Mouse (Mus musculus) midbrain, embryonic 16.5 days (tissue): Measurements from ENCODE around the gene Actr1b. TPM values are rescaled to one million over a fixed set of nuclear protein-coding genes. Genes with fewer than 3 reads are reported as not detected.
"Not testable (repeated sequence)": the region's sequence is repeated elsewhere in the genome, so short reads cannot be mapped to it uniquely, and the experiment has no call there.

Source experiments
- ATAC-seq: fragments of 200-750 bp; cut with Nextera tagmentation; 2 replicates; pipeline ENCODE4 v1.8.0; 2017; ENCODE audit warnings: moderate TSS enrichment
- H3K27ac ChIP-seq: fragments of 300-500 bp; sonication (generic); 2 replicates; pipeline ENCODE4 v1.5.1; 2014; ENCODE audit warnings: mild to moderate bottlenecking, low read length, mixed read lengths
- H3K27me3 ChIP-seq: fragments of 300-500 bp; sonication (generic); 2 replicates; pipeline ENCODE4 v1.6.1; 2014; ENCODE audit warnings: low read depth, low read length, mixed read lengths; ENCODE audit not compliant: control insufficient read depth, insufficient read depth
- H3K36me3 ChIP-seq: fragments of 300-500 bp; sonication (generic); 2 replicates; pipeline ENCODE4 v1.6.1; 2014; ENCODE audit warnings: mild to moderate bottlenecking, low read length, moderate library complexity, mixed read lengths; ENCODE audit not compliant: control insufficient read depth, insufficient read depth
- H3K4me1 ChIP-seq: fragments of 300-500 bp; sonication (generic); 2 replicates; pipeline ENCODE4 v1.6.1; 2014; ENCODE audit warnings: mild to moderate bottlenecking, low read length, mixed read lengths; ENCODE audit not compliant: control insufficient read depth, insufficient read depth
- H3K4me2 ChIP-seq: fragments of 300-500 bp; sonication (generic); 2 replicates; pipeline ENCODE4 v1.6.1; 2014; ENCODE audit warnings: mild to moderate bottlenecking, low read length, mixed read lengths
- H3K4me3 ChIP-seq: fragments of 300-500 bp; sonication (generic); 2 replicates; pipeline ENCODE4 v1.5.1; 2014; ENCODE audit warnings: low read depth, mild to moderate bottlenecking, low read length, moderate library complexity, mixed read lengths
- H3K9ac ChIP-seq: fragments of 300-500 bp; sonication (generic); 2 replicates; pipeline ENCODE4 v1.6.1; 2014; ENCODE audit warnings: low read depth, low read length, mixed read lengths
- H3K9me3 ChIP-seq: fragments of 300-500 bp; sonication (generic); replicated peaks from 2 replicates; pipeline ENCODE4 v1.6.1; 2014; ENCODE audit warnings: mild to moderate bottlenecking, low read length, mixed read lengths; ENCODE audit not compliant: control insufficient read depth, poor library complexity, severe bottlenecking
- WGBS: fragments of 180-500 bp; shearing (Covaris S2); extraction: QIAGEN DNeasy Blood & Tissue Kit; methylation state at CpG from one replicate; pipeline ENCODE4 v1.1.7; 2014; 5-methylcytosine and 5-hydroxymethylcytosine counted together
- polyA plus RNA-seq: library from polyadenylated mRNA; unstranded; fragments of >200 nt; fragmentation: Nextera tagmentation; extraction: Ambion mirVana; gene quantifications from 2 replicates; pipeline ENCODE4 v1.2.1, GENCODE M21; 2015

The Actr1b gene
- polyA plus RNA-seq, 1 experiment from 2014 or later, result 106 TPM

DNA sequence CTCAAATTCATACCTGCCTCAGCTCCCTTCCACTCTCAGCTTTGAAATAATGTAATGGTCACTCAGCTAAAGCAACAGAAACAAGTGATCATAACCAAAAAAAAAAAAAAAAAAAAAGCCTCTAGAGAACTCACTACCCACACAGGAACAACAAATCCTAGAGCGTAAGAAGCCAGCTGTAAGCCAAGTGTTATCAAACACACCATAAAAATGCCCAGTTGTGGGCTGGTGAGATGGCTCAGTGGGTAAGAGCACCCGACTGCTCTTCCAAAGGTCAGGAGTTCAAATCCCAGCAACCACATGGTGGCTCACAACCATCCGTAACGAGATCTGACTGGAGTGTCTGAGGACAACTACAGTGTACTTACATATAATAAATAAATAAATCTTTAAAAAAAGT lies 46.2 kb downstream of the Actr1b start:
- not testable (repeated sequence) for H3K9ac ChIP-seq, H3K9me3 ChIP-seq, H3K27me3 ChIP-seq, H3K4me3 ChIP-seq, H3K27ac ChIP-seq, H3K36me3 ChIP-seq, H3K4me1 ChIP-seq, H3K4me2 ChIP-seq, ATAC-seq
- 79% methylated on average over 4 of the region's 4 CpGs for WGBS

- H3K9me3 ChIP-seq, result no peaks in the 10 kb centered on the region
- H3K9ac ChIP-seq, result no peak overlapping the region
- no peak overlapping the region for H3K4me2 ChIP-seq
- no peaks in the 10 kb centered on the region for H3K4me1 ChIP-seq
- no peaks in the 10 kb centered on the region for H3K27me3 ChIP-seq
- H3K27ac ChIP-seq, result no peak overlapping the region
- H3K4me3 ChIP-seq, result no peak overlapping the region
- ATAC-seq, result no peak
- H3K36me3 ChIP-seq, result no peaks in the 10 kb centered on the region
- 56% methylated on average over 4 of the region's 4 CpGs for WGBS
Measured at GRCm38 (mm10) chr1:36665934-36666333, 48.3 kb downstream of the Actr1b start.

GRCm38 (mm10) chr1:36665165-36665723 lies 49.0 kb downstream of the Actr1b start:
- Histone ChIP-seq H3K9me3 (no peaks in the 10 kb centered on the region), H3K4me2 (no peak overlapping the region), H3K36me3 (no peaks in the 10 kb centered on the region), H3K27ac (no peak overlapping the region), H3K27me3 (no peaks in the 10 kb centered on the region), H3K9ac (no peak overlapping the region), H3K4me1 (no peaks in the 10 kb centered on the region), H3K4me3 (no peak overlapping the region)
- ATAC-seq, result no peak
- 69% methylated on average over 11 of the region's 11 CpGs for WGBS

DNA sequence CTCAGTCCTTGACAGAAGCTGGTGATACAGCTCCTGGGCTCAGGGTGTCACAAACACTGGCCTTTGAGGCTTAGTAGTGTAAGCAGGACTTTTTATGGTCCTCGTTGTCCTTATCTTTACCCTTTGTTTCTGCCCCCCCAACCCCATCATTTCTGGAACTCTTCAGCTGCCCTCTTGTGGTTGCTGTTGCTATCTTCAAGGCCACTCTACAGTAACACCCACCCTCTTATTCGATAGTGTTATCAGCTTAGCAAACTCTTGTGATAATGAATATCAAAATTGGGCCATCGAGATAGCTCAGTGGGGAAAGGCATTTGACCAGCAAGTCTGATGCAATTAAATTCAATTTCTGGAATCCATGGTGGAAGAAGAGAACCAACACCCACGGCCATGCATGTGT lies 49.8 kb downstream of the Actr1b start:
- Histone ChIP-seq H3K27ac (no peak overlapping the region), H3K4me3 (no peak overlapping the region), H3K9me3 (no peaks in the 10 kb centered on the region), H3K4me1 (no peaks in the 10 kb centered on the region), H3K36me3 (no peaks in the 10 kb centered on the region), H3K27me3 (no peaks in the 10 kb centered on the region), H3K9ac (no peak overlapping the region), H3K4me2 (no peak overlapping the region)
- ATAC-seq, result no peak
- 75% methylated on average over 4 of the region's 4 CpGs for WGBS

DNA sequence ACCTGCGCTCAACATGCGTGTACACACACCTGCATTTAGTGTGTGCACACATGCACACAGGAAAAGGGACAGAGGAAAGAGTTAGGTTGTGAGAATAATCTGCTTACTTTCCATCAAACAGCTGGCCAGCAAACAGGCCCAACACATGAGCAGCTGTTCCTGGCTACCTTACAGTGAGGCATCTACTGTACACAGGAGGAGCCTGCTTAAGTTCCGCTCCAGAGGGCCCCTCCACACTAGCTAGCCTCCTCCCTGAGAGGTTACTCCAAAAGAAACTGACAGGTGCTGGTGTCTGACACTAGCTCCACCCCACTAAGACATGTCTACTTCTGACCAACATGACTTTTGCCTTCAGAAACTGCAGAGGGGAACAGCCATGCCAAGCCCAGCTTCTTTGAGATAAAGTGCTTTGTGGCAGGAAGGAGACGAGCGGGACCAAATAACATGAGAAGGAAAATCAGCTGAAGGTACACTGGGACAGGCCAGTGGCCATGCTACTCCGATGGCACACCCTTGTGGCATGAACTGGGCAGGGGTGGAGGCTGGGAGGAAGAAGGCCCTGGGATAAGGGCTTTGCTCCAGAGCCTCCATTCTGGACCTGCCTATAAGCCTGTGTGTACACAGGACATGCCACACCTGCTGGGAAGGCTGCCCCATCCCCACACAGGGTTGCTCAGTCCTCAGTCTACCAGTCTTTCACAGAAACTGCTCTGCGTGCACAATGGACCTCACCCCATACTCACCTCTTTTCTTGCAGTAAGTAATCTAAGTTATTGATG lies 55.4 kb downstream of the Actr1b start:
- Histone ChIP-seq H3K27ac (no peak overlapping the region), H3K36me3 (no peaks in the 10 kb centered on the region), H3K4me3 (no peak overlapping the region), H3K4me1 (no peaks in the 10 kb centered on the region), H3K9me3 (no peaks in the 10 kb centered on the region), H3K27me3 (no peaks in the 10 kb centered on the region), H3K4me2 (no peak overlapping the region), H3K9ac (no peak overlapping the region)
- 85% methylated on average over 7 of the region's 7 CpGs for WGBS
- ATAC-seq, result no peak

- ATAC-seq, result no peak
- no peak overlapping the region for H3K9ac ChIP-seq
- WGBS, result 71% methylated on average over 4 of the region's 4 CpGs
Measured at GRCm38 (mm10) chr1:36657658-36658415, 56.4 kb downstream of the Actr1b start.

DNA sequence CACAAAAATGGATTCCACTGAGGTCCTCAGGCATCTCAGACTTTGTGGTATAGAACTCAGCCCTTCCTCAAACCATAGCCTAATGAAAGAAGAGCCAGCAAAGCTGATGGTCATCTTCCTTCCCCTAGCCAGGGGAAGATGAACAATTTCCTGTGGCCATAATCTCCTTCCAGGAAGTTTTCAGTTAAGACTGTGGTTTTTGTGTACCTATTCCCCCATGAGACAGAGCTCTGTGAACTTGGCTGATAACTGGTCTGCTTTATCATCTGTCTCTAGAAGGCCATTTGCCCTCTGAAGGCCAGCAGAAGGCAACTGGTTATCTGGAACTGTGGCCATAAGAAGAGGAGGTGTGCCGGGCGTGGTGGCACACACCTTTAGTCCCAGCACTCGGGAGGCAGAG lies 58.0 kb downstream of the Actr1b start:
- no peaks in the 10 kb centered on the region for H3K36me3 ChIP-seq
- no peaks in the 10 kb centered on the region for H3K4me1 ChIP-seq
- H3K4me3 ChIP-seq, result no peak overlapping the region
- no peak for ATAC-seq
- H3K9ac ChIP-seq, result no peak overlapping the region
- H3K9me3 ChIP-seq, result no peaks in the 10 kb centered on the region
- H3K4me2 ChIP-seq, result no peak overlapping the region
- no peaks in the 10 kb centered on the region for H3K27me3 ChIP-seq
- 90% methylated on average over 3 of the region's 3 CpGs for WGBS
- H3K27ac ChIP-seq, result no peak overlapping the region

More at GRCm38 (mm10) chr1:36657658-36658415, 56.4 kb downstream of the Actr1b start:
- H3K27ac ChIP-seq, result no peak overlapping the region
- H3K36me3 ChIP-seq, result no peaks in the 10 kb centered on the region
- no peaks in the 10 kb centered on the region for H3K27me3 ChIP-seq
- H3K4me3 ChIP-seq, result no peak overlapping the region
- no peak overlapping the region for H3K4me2 ChIP-seq
- no peaks in the 10 kb centered on the region for H3K4me1 ChIP-seq
- H3K9me3 ChIP-seq, result no peaks in the 10 kb centered on the region

- H3K4me1 ChIP-seq, result no peaks in the 10 kb centered on the region
- no peaks in the 10 kb centered on the region for H3K9me3 ChIP-seq
- ATAC-seq, result no peak
- H3K27me3 ChIP-seq, result no peaks in the 10 kb centered on the region
- H3K4me3 ChIP-seq, result no peak overlapping the region
- no peaks in the 10 kb centered on the region for H3K36me3 ChIP-seq
- no peak overlapping the region for H3K9ac ChIP-seq
- no peak overlapping the region for H3K4me2 ChIP-seq
- H3K27ac ChIP-seq, result no peak overlapping the region
- 90% methylated on average over 5 of the region's 5 CpGs for WGBS
Measured at GRCm38 (mm10) chr1:36655039-36655438, 59.2 kb downstream of the Actr1b start.
